Mouse (Mus musculus): ENCODE results near the gene Tomm20.

- TF ChIP-seq POLR2A (IDR thresholded peaks at IDR 0.05; ENCODE audit: insufficient read depth, low read length) (no peak), CTCF (IDR thresholded peaks at IDR 0.05; ENCODE audit: low read depth, low read length) (no peak)
Observed at GRCm38 (mm10) chr8:126909371-126909802, 36.3 kb downstream of the Tomm20 start.

Data from ES-Bruce4 (cell line).